Mouse (Mus musculus): Measurements from ENCODE around the gene Mmrn1.
"Not testable (repeated sequence)": the region's sequence is repeated elsewhere in the genome, so short reads cannot be mapped to it uniquely, and the experiment has no call there.

Gene Mmrn1

GRCm38 (mm10) chr6:60924676-60925075 is at the start of gene Mmrn1:
Gene Mmrn1, plus strand, starts transcription at chr6:60924976.
- not testable (repeated sequence) for DNase-seq (ENCODE audit: low read depth in 1 of 2, low spot score in 2 of 2)

- no peak for DNase-seq (ENCODE audit: low read depth in 1 of 2, low spot score in 2 of 2)
These were observed 44.4 kb upstream of the Mmrn1 start for GRCm38 (mm10) chr6:60880362-60880761.

- no peak for DNase-seq (ENCODE audit: low read depth in 1 of 2, low spot score in 2 of 2)
These were observed 43.2 kb upstream of the Mmrn1 start for GRCm38 (mm10) chr6:60881534-60881933.

- no peak for DNase-seq (ENCODE audit: low read depth in 1 of 2, low spot score in 2 of 2)
These were observed 17.5 kb upstream of the Mmrn1 start for GRCm38 (mm10) chr6:60907272-60907671.

GRCm38 (mm10) chr6:60931364-60931763 is 6.6 kb downstream of the Mmrn1 start:
- DNase-seq (ENCODE audit: low read depth in 1 of 2, low spot score in 2 of 2), result no peak

- no peak for DNase-seq (ENCODE audit: low read depth in 1 of 2, low spot score in 2 of 2)
These were observed 10.1 kb downstream of the Mmrn1 start for GRCm38 (mm10) chr6:60934835-60935234.

GRCm38 (mm10) chr6:60935448-60936130 is 10.8 kb downstream of the Mmrn1 start:
- DNase-seq (ENCODE audit: low read depth in 1 of 2, low spot score in 2 of 2), result no peak

- no peak for DNase-seq (ENCODE audit: low read depth in 1 of 2, low spot score in 2 of 2)
These were observed 19.4 kb downstream of the Mmrn1 start for GRCm38 (mm10) chr6:60944178-60944577.

GRCm38 (mm10) chr6:60944621-60945020 is 19.8 kb downstream of the Mmrn1 start:
- no peak for DNase-seq (ENCODE audit: low read depth in 1 of 2, low spot score in 2 of 2)

GRCm38 (mm10) chr6:60950415-60950814 is 25.6 kb downstream of the Mmrn1 start:
- no peak for DNase-seq (ENCODE audit: low read depth in 1 of 2, low spot score in 2 of 2)

- DNase-seq (ENCODE audit: low read depth in 1 of 2, low spot score in 2 of 2), result no peak
These were observed 36.5 kb downstream of the Mmrn1 start for GRCm38 (mm10) chr6:60961285-60961684.

- DNase-seq (ENCODE audit: low read depth in 1 of 2, low spot score in 2 of 2), result no peak
These were observed 37.1 kb downstream of the Mmrn1 start for GRCm38 (mm10) chr6:60961838-60962237.

- no peak for DNase-seq (ENCODE audit: low read depth in 1 of 2, low spot score in 2 of 2)
These were observed 37.9 kb downstream of the Mmrn1 start for GRCm38 (mm10) chr6:60962668-60963067.

GRCm38 (mm10) chr6:60963726-60964125 is 39.0 kb downstream of the Mmrn1 start:
- DNase-seq (ENCODE audit: low read depth in 1 of 2, low spot score in 2 of 2), result no peak

- no peak for DNase-seq (ENCODE audit: low read depth in 1 of 2, low spot score in 2 of 2)
These were observed 42.2 kb downstream of the Mmrn1 start for GRCm38 (mm10) chr6:60966931-60967330.

GRCm38 (mm10) chr6:60969407-60969806 is 44.6 kb downstream of the Mmrn1 start:
- DNase-seq (ENCODE audit: low read depth in 1 of 2, low spot score in 2 of 2), result no peak

GRCm38 (mm10) chr6:60970811-60971210 is 46.0 kb downstream of the Mmrn1 start:
- no peak for DNase-seq (ENCODE audit: low read depth in 1 of 2, low spot score in 2 of 2)

GRCm38 (mm10) chr6:60978610-60979009 is 53.8 kb downstream of the Mmrn1 start:
- no peak for DNase-seq (ENCODE audit: low read depth in 1 of 2, low spot score in 2 of 2)

GRCm38 (mm10) chr6:60979039-60979438 is 54.3 kb downstream of the Mmrn1 start:
- no peak for DNase-seq (ENCODE audit: low read depth in 1 of 2, low spot score in 2 of 2)

- DNase-seq (ENCODE audit: low read depth in 1 of 2, low spot score in 2 of 2), result no peak
These were observed 59.6 kb downstream of the Mmrn1 start for GRCm38 (mm10) chr6:60984360-60984759.

GRCm38 (mm10) chr6:60985919-60986318 is 61.1 kb downstream of the Mmrn1 start:
- no peak for DNase-seq (ENCODE audit: low read depth in 1 of 2, low spot score in 2 of 2)

- no peak for DNase-seq (ENCODE audit: low read depth in 1 of 2, low spot score in 2 of 2)
These were observed 62.1 kb downstream of the Mmrn1 start for GRCm38 (mm10) chr6:60986914-60987313.

GRCm38 (mm10) chr6:60987804-60988203 is 63.0 kb downstream of the Mmrn1 start:
- DNase-seq (ENCODE audit: low read depth in 1 of 2, low spot score in 2 of 2), result no peak
